Mouse (Mus musculus) heart, adult 9 months (tissue): ENCODE measurements around the gene Nf2.

Source experiments
- DNase-seq, 2 experiments: peaks; one replicate each; pipeline ENCODE4 v3.0.0; 2022; ENCODE audit warnings: low spot score in 2 of 2

Gene Nf2

DNA sequence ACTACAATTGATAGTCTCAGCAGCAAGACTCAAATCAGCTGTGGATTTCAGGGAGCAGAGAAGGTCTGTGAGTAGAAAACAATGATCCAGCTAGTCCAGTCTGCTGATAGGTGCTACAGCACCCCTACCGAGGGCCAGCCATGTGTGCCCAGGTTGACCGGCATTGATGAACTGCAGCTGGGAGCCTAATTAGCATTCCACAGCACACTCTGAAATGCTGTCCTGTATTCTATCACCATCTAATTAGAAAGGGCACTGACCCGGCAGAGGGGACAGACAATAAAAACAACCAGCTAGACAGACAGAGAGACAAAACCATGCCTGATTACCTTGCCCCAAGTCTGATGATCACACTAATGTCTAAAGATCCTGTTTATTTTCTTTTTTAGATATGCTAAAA lies 56.3 kb downstream of the Nf2 start:
- no peak for DNase-seq

DNA sequence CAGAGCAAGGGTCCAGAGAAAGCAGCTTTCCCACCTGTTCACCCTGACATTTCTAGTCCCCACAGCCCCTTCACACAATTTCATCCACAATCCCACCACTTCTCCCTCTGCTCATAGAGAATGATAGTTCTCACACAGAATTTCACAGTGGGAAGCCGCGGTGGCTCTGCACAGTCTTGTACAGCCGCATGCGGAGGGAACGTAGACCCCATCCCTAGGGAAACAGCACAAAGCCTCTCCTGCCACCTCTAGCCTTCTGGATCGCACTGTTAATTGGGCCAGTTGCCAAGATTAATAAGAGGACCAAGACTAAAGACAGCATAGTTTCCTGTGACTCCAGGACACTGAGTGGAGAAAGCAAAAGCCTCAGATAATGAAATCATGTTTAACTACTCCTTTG lies 57.8 kb downstream of the Nf2 start:
- DNase-seq, result no peak

DNA sequence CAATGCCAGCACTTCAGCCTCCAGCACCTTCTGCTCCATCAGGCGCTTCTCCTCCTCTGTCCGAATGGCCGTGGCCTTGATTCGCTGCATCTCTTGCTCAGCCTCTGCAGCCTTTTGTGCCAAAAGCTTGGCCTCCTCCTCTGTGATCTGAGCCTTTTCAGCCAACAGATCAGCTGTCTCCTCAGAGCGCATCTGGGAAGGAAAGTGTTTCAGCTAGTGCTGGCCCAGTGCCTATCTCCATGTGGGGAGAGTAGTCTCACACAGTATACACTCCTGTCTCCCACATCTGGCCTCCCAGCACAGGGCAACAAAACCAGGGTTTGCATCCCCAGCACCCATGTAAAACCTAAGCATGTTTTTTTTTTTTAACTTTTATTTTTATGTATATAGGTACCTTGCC lies 59.6 kb downstream of the Nf2 start:
- DNase-seq, result no peak

DNA sequence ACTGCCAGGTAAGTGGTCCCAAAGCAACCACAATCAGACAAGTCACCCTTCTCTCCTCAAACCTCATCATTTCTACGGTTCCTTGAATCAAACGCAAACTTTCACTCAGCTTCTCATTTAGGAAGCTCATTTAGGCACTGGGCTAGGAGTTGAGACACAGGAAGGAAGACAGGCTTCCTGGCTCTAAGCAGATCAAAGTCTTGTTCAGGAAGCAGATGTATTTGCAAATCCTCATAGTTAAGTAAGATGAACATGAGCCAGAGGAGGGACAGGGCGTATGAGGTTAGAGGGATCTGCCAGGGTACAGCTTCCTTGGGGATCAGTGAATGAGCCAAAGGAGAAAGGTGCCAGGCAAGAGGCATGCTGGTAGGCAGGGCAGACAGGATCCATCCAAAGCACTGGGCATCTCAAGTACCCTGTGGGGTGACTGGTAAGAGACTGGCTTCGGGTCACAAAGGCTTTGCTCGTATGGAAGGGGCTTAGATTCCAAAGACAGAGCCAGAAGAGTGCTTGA lies 64.7 kb downstream of the Nf2 start:
- no peak for DNase-seq

DNA sequence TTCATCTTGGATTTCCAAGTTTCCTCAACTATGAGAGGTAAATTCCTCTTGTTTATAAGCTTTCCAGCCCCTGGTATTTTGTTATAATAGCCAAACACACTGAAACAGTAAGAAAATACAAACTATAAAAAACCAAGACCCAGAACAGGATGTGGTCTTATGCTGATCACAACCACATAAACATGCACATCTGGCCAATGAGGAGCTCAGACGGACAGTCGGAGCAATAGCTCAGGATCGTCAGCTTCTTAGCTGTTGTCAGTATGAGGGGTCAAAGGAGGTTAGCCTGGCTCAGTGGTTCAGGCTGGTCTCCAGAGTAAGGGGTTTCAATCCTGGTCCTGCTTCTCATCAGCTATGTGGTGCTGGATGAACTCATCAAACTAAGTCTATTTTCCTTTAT lies 66.2 kb downstream of the Nf2 start:
- no peak for DNase-seq

DNA sequence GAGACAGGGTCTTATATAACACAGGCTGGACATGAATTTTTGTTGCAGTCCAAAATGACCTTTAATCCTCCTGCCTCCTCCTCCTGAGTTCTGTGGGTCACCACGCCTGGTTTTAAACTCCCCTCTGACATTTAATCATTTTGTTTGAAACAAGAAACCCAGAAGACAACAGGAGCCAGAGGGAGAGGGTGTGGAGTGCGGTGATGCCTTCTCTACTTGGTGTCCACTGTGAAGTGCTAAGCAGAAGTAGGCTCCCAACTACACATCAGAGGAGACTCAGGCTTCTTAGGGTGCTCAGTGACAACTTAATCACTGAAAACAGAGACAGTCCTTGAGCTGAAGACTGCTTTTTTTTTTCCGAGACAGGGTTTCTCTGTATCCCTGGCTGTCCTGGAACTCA lies 68.4 kb downstream of the Nf2 start:
- DNase-seq, result no peak

DNA sequence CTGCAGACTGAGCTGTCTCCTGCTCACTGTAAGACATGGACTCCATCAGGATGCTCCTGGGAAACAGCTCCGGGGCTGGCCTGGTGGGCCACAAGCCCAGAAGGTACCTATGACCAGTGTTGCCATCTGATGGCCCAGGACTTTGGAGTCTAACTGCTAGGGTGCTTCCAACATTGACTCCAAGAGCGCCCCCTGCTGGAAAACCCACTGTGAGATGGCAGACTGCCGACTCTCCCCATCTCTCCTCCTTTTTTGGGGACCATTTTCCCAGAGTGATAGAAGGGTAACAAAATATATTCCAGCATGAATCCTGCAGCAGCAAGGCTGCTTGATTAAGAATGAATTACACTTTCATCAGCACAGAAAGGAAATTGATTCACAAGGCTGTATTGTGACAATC lies 76.4 kb downstream of the Nf2 start:
- peak in 1 of 2 experiments; percentile 13 for DNase-seq

DNA sequence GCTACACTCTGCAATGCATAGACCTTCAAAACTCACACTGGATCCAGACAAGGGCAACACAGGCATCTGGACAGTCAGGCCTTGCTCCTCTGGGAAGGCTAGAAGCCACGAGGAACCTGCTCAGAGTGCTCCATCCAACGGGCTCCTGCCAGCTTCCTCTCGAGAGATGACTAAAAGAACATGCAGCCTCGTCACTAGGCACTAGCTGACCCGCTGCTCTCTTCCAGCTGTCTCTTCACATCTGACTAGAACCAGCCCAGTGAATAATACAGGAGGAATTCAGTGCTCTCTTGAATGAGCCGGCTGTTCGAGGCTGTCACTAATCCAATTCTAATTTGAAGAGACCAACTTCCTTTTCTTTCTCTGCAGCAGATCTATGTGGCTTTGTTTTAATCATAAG lies 77.6 kb downstream of the Nf2 start:
- peak; percentile 13 to 30 for DNase-seq

DNA sequence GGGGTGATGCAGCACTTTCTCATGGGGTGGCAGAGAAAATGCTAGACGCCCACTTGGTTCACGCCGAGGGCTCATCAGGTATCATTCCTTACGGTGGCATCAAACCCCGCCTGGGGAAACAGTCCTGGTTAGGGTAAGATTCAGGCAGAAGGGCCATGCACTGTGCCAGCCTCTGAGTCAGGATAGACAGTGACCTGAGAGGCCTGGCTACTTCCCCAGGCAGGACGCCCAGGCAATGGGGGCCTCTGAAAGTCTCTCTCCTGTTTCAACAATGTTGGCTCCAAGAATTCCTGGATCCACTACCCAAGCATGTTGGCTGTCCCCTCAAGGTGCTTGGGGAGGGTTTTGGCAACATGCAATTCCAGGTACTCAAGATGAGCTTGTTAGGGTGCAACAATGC lies 79.5 kb downstream of the Nf2 start:
- no peak for DNase-seq

DNA sequence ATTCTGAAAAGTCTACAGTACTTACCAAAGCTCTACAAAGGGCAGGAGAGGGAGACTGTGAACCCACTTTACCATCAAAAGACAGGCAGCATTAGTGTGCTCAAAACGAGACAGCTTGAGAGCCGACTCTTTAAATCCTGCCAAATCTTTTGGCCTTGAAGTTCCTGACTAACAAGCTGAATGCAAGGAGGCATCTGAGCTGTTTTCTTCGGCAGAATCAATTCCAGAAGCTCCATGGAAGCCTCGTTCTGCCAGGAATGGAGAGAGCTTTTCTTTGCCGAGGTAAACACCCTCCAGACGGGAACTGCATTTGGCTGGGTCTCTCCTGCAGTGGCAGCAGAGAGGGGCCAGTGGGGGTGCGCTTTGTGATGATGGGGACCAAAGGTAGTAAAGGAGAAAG lies 80.0 kb downstream of the Nf2 start:
- DNase-seq, result no peak

DNA sequence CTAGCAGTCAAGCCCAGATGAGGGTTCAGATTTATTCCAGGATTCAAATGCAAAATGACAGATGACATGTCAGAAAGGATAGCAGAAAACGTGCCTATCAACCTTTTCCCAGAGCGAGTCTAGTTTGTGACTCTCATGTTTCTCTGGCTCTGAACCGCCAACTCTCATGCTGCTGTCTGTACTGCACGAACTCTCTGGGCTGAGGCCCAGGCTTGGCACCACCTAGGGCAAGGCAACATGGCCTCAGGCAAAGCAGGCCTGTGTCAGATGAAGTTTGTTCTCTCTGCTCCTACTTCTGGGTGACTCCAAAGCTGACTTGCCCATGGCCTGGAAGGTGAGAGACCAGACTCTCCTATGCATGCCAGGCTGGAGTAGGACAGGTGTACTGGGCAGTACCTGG lies 80.9 kb downstream of the Nf2 start:
- DNase-seq, result no peak

DNA sequence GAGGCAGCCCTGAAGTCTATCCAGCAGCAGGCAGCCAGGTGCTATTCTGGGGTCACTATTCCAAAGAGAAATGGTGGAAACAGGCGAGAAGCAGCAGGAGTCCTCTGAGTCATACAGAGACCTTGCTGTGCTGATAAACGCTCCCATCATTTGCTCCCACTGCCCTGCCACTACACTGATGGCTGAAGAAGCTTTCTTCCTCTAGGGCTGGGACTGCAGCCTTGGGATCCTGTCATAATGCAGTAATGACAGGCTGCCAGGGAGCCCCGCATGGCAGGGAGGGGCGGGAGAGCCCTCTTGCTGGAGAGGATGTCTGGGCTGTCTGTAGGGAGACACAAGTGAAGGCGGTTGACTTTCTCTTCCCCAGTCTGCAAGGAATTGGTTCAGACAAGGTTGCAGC lies 84.9 kb downstream of the Nf2 start:
- no peak for DNase-seq

DNA sequence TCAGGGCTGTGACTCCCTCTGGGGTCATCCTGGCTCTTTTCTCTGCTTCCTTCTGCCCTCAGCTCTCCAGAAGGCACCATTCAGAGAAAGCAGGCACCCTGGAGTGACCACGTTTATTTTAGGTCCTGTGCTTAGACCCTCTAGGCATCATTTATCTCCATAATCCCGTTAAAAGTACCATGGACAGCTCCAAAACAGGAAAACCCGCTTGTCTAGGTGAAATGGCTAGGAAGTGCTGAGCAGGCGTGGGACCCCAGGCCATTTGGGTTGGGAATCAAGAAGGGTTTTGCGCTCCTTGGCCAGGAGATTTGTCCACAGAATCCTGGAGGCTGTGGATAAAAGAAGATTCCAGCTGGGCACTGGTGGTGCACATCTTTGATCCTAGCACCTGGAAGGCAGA lies 85.7 kb downstream of the Nf2 start:
- no peak for DNase-seq

DNA sequence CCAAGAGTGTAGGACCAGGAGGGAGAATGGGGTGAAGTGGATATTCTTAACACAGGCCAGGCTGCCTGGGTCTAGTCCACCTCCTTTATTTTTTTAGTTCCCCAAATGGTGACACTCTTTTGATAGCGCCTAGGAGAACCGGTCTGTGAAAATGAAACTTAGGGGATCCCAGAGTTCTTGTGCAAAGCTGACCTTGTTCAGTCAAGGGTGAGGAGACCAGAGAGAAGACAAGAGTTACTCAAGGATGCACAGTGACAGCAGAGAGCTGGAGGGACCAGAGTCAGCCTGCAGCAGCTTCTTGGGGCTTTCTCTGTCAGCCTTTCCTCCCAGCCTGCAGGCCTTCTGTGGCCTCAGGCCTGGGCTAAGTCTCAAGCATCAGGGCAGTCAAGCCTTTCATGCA lies 86.8 kb downstream of the Nf2 start:
- no peak for DNase-seq

DNA sequence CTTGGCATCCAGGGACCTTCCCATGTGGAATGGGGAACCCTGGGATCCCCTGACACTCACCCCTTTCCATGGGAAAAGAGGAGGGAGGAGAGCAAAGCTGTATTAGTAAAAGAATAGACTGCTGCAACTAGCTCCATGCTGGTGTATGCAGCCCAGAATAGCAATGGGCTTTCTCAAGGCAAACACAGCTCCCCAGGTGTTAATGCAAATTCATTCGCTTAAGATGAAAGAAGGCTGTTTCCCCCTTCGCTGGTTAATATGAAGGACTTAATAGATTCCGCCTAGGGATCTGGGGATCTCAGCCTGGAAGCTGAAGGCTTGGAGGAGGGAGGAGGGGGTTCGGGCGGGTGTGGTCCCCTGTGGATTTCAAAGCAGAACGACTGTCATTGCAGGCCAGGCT lies 87.3 kb downstream of the Nf2 start:
- DNase-seq, result no peak

DNA sequence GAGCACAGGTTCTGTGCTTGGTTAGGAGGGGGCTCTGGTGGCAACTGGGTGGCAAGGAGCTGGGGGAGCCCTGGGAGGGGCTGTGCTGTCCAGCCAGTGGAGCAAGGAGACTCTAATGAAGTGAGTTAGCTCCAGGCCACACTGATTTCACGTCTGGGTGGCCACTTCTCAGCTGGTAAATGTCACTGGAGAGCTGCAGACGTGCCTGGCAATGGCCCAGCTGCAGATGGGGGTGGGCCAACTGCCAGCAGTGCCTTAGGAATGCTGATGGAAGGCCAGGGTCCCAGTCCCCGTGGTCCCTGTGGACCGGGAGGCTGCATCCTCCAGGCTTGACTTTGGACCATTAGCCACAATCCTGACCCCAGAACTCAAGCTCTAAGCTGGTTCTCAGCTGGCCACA lies 88.9 kb downstream of the Nf2 start:
- DNase-seq, result peak; percentile 28 to 29

DNA sequence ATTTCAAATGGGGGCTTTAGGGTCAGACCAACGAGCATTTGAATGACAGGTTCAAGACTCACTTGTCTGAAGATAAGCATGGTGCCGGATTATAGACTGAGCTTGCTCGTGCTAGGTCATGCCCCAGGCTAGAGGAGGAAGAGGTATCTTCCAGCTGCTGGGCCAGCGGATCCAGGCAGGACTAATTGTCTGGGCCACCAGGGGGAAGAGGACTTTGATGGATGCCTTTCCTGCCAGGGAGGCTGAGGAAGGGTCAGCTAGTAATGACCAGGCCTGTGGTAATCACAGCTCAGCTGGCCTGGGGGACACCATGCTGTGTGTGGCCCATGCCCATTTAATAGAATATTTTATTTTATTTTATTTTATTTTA lies 91.6 kb downstream of the Nf2 start:
- DNase-seq, result no peak

DNA sequence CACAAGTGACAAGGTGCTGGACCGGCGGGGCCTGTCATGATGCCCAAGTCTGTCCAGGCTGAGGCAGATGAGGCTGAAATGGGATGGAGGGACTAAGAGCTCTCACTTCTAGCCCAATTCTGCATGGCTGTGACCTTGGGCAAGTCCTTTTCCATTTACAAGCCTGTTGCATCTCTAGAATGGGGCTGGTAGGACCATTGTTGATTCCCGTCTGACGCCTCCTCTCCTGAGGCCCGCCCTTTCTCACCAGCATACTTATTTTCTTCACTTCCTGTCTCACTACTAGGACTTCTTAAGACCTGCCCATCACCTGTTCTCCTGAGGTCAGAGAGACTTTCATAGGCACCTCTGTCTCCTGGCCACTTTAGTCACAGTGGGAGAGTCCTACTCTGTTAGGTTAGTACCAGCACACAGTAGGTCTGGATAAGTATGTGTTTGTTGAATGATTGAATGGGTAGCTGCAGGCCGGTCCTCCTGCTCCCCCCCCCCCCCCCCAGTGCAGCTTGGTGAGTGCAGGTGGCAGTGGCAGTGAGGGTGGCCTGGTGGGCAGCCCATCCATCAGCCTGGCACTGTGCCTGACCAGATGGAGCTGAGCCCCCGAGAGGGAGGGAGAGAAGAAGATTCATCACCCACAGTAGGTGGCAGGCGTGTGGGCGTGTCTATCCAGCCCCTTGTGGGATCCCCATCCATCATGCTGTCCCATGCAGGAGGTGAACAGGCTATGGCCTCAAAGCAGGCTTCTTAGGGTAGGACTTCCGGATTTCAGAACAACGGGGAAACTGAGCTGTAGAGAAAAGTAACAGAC lies 92.2 kb downstream of the Nf2 start:
- no peak for DNase-seq

DNA sequence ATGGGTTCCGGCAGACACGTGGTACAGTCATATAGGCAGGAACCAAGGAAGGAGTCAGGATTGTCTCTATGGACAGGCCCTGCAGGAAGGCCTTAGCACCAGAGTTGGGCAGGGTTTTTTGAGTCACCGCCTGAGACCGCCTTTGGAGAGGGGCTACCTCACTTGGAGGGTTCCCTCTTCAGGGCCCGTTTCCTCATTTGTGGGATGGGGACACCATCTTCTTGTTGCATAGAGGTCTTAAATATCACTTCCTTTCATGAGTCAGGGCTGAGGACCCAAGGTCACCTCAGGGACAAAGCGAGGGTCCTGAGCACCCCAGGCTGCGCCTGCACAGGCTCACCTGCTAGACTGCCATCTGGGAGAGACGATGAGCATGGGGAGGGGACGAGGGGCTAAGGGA lies 92.9 kb downstream of the Nf2 start:
- DNase-seq, result no peak

DNA sequence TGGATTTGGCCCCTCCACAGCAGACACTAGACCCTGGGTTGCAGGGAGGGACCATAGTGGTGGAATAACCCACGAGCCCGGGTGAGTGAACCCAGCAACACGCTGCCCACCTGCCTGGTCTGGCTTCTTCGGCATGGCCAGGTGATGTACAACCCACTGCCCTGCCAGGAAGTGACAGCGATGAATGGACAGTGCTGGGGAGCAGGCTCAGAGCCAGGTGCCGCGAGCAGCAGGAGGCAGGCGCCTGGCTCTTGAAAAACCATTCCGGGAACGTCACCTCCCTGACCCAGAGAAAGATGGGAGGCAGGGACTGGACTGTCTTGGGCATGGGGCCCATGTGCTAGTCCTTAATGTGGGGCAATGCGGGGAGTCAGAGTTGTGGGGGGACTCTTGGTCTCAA lies 94.5 kb downstream of the Nf2 start:
- no peak for DNase-seq

DNA sequence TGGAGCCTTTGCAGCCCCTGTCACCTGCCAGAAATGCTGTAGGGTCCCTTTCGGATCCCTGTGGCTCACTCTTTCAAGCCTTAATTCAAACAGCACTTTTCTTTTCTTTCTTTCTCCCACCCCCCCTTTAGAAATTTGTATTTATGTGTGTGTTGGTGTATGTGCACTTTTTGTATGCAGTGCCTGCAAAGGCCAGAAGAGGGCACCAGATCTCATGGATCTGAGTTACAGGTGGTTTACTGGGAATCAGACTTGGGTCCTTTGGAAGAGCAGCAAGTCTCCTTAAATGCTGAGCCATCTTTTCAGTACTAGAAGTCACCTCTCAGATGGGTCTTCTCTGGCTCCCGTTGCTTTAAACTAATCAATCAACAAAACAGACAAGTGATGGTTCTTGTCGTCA lies 95.3 kb downstream of the Nf2 start:
- DNase-seq, result no peak

DNA sequence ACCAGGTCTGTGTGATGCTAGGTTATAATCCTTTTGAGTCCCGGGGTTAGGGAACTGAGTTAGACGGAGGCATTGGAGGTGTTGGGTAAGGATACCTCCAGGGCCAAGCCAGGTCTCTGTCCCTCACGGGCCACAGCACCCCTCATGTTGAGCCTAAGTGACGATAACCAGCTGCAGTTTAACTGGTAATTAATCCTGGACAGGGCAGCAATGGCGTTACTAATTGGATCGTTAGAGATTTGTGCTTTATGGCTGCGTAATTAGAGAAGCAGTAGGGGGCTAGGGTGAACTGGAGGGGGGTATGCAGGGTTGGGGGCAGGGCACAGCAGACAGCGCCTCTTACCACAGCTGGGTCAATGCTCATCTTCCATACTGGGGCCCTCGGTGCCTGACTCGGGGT lies 96.5 kb downstream of the Nf2 start:
- no peak for DNase-seq

DNA sequence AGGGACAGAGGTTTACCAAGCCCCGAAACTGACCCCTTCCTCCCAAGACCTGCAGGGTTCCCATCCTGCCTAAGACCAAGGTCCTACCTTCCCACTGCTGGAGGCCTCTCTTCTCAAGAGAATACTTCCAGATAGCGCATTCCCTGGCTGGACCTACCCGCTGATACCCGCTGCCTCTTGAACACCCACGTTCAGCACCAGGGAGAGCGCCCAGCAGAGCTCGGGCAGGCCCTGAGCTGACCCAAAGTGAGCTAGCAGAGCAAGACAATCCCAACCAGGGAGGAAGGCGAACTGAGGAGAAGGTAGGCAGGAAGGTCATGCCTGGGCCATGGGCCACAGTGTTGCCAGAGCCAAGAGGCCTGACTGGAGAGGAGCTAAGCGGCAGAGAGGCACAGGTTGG lies 99.1 kb downstream of the Nf2 start:
- peak in 1 of 2 experiments; percentile 27 for DNase-seq

DNA sequence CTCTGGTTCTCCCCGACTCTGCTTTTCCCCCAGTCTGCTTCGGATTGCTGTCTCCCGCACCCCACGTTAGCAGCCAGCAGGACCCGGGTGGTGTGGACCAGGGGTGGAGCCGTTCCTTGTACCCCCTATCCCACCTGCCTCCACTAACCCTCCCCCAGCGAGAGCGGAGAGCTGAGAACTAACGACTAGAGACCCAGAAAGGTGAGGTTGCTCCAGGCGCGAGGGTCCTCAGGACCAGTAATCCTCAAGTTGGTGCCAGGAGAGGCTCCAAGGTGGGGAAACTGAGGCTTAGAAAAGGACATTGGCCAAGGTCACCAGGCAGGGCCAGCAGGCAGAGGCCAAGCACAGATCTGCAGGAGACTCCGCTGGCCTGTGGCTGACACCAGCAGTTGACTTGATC lies 102.1 kb downstream of the Nf2 start:
- DNase-seq, result no peak
